Mouse (Mus musculus) stomach, postnatal 0 days (tissue): ENCODE measurements at regions not wholly inside any gene's neighbourhood (a gene's known extent, or its start where the extent isn't known, plus 50 kb on each side); places are given as distances from the start of the nearest gene placed in this dataset.

Experiments used
- ATAC-seq: fragments of 200-750 bp; cut with Nextera tagmentation; 2 replicates; pipeline ENCODE4 v1.8.0; 2017; ENCODE audit not compliant: low FRiP score, low TSS enrichment
- DNase-seq: peaks from one replicate; pipeline ENCODE4 v3.0.0-alpha.2; 2016; ENCODE audit warnings: low spot score
- H3K27ac ChIP-seq: fragments of 300-500 bp; sonication (generic); replicated peaks from 2 replicates; pipeline ENCODE4 v1.5.1; 2014; ENCODE audit warnings: mild to moderate bottlenecking, control low read depth
- H3K27me3 ChIP-seq: fragments of 300-500 bp; sonication (generic); 2 replicates; pipeline ENCODE4 v1.6.1; 2014; ENCODE audit warnings: low read length; ENCODE audit not compliant: control insufficient read depth, insufficient read depth
- H3K36me3 ChIP-seq: fragments of 300-500 bp; sonication (generic); 2 replicates; pipeline ENCODE4 v1.6.1; 2014; ENCODE audit warnings: low read length, mixed read lengths; ENCODE audit not compliant: control insufficient read depth, insufficient read depth
- H3K4me1 ChIP-seq: fragments of 300-500 bp; sonication (generic); replicated peaks from 2 replicates; pipeline ENCODE4 v1.6.1; 2014; ENCODE audit warnings: antibody characterized with exemption; ENCODE audit not compliant: control insufficient read depth, insufficient read depth
- H3K4me2 ChIP-seq: fragments of 300-500 bp; sonication (generic); replicated peaks from 2 replicates; pipeline ENCODE4 v1.6.1; 2014; ENCODE audit warnings: low read depth, mild to moderate bottlenecking, control low read depth, moderate library complexity
- H3K4me3 ChIP-seq: fragments of 300-500 bp; sonication (generic); 2 replicates; pipeline ENCODE4 v1.5.1; 2014; ENCODE audit warnings: low read depth, low read length, control low read depth
- H3K9ac ChIP-seq: fragments of 300-500 bp; sonication (generic); 2 replicates; pipeline ENCODE4 v1.6.1; 2014; ENCODE audit warnings: mild to moderate bottlenecking, low read length, control low read depth, mixed read lengths
- H3K9me3 ChIP-seq: fragments of 300-500 bp; sonication (generic); 2 replicates; pipeline ENCODE4 v1.6.1; 2016; ENCODE audit warnings: low read length; ENCODE audit not compliant: control insufficient read depth
- CTCF ChIP-seq: IDR thresholded peaks from 2 replicates; pipeline ENCODE4 v1.5.1; 2016; ENCODE audit warnings: antibody characterized with exemption, low read depth, mild to moderate bottlenecking, moderate library complexity
- EP300 ChIP-seq: optimal IDR thresholded peaks from 2 replicates; pipeline ENCODE3; 2016; ENCODE audit warnings: antibody characterized with exemption
- WGBS: fragments of 180-500 bp; shearing (Covaris S2); extraction: QIAGEN DNeasy Blood & Tissue Kit; methylation state at CpG from one replicate; pipeline ENCODE4 v1.1.7; 2014; 5-methylcytosine and 5-hydroxymethylcytosine counted together

- DNase-seq (no peak), ATAC-seq (no peak)
- H3K27me3 ChIP-seq, result no peaks in the 10 kb centered on the region
- no peak overlapping the region for H3K4me2 ChIP-seq
- H3K27ac ChIP-seq, result no peak overlapping the region
- no peak for TF ChIP-seq CTCF
- TF ChIP-seq EP300, result no peak
- WGBS, result 58% methylated on average over 1 of the region's 1 CpGs
- H3K4me1 ChIP-seq, result peaks cover 3% of the 10 kb centered on the region; the same call in 1 of the 2 replicates
- H3K9ac ChIP-seq, result no peak overlapping the region
- H3K9me3 ChIP-seq, result no peaks in the 10 kb centered on the region
- H3K36me3 ChIP-seq, result no peaks in the 10 kb centered on the region
- no peak overlapping the region for H3K4me3 ChIP-seq
These were observed 443.4 kb upstream of the Ubash3b start for GRCm38 (mm10) chr9:41604916-41605315.

GRCm38 (mm10) chr9:41600778-41601177, 439.3 kb upstream of the Ubash3b start:
- no peak overlapping the region for H3K4me2 ChIP-seq
- peaks cover 3% of the 10 kb centered on the region; the same call in 1 of the 2 replicates for H3K4me1 ChIP-seq
- H3K9me3 ChIP-seq, result no peaks in the 10 kb centered on the region
- H3K27me3 ChIP-seq, result no peaks in the 10 kb centered on the region
- WGBS, result 14% methylated on average over 3 of the region's 3 CpGs
- DNase-seq (no peak), ATAC-seq (0 out of 2 replicates have a peak, but pooled peaks have one; percentile 8)
- no peak overlapping the region for H3K27ac ChIP-seq
- TF ChIP-seq EP300, result no peak
- TF ChIP-seq CTCF, result no peak
- H3K4me3 ChIP-seq, result no peak overlapping the region
- H3K36me3 ChIP-seq, result no peaks in the 10 kb centered on the region
- H3K9ac ChIP-seq, result no peak overlapping the region

- Histone ChIP-seq H3K4me2 (no peak overlapping the region), H3K27ac (no peak overlapping the region), H3K4me3 (no peak overlapping the region), H3K9ac (no peak overlapping the region), H3K4me1 (peaks cover 3% of the 10 kb centered on the region; the same call in 1 of the 2 replicates), H3K36me3 (no peaks in the 10 kb centered on the region), H3K9me3 (no peaks in the 10 kb centered on the region), H3K27me3 (no peaks in the 10 kb centered on the region)
- ATAC-seq, result no peak
- DNase-seq, result no peak
- TF ChIP-seq CTCF (no peak), EP300 (no peak)
- 36% methylated on average over 1 of the region's 1 CpGs for WGBS
These were observed 438.4 kb upstream of the Ubash3b start for GRCm38 (mm10) chr9:41599874-41600273.

- ATAC-seq (no peak; the same call in 1 of the 2 replicates), DNase-seq (no peak)
- Histone ChIP-seq H3K4me2 (no peak overlapping the region), H3K4me3 (no peak overlapping the region), H3K27ac (no peak overlapping the region), H3K36me3 (no peaks in the 10 kb centered on the region), H3K9me3 (no peaks in the 10 kb centered on the region), H3K27me3 (no peaks in the 10 kb centered on the region), H3K4me1 (peaks cover 3% of the 10 kb centered on the region; the same call in 1 of the 2 replicates), H3K9ac (no peak overlapping the region)
- no peak for TF ChIP-seq EP300
- no peak for TF ChIP-seq CTCF
- WGBS, result 37% methylated on average over 5 of the region's 5 CpGs
These were observed 434.3 kb upstream of the Ubash3b start for GRCm38 (mm10) chr9:41595749-41596148.

DNA sequence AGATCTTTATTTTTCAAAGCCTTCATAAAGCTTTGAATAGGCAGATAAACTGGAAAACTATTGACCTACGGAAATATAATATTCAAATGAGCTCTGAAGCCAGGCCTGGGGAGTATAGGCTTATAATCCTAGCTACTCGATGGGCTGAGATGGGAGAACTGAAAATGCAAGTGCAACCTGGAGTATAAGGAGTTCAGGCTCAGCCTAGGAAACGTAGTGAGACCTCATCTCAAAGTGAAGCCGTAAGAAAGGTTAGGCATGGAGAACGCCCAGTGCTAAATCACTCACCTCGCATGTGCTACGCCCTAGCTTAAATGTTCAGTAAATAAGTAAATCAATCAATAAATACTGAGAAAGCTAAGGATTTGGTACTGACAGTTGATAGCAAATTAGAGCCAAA, 432.5 kb upstream of the Ubash3b start:
- no peak overlapping the region for H3K4me3 ChIP-seq
- H3K9ac ChIP-seq, result no peak overlapping the region
- no peaks in the 10 kb centered on the region for H3K27me3 ChIP-seq
- H3K27ac ChIP-seq, result no peak overlapping the region
- H3K4me1 ChIP-seq, result no peaks in the 10 kb centered on the region; the same call in 1 of the 2 replicates
- TF ChIP-seq CTCF (no peak), EP300 (no peak)
- H3K4me2 ChIP-seq, result no peak overlapping the region
- H3K36me3 ChIP-seq, result no peaks in the 10 kb centered on the region; the same call in 1 of the 2 replicates
- 62% methylated on average over 7 of the region's 7 CpGs for WGBS
- DNase-seq, result no peak
- H3K9me3 ChIP-seq, result no peaks in the 10 kb centered on the region
- no peak for ATAC-seq

- Histone ChIP-seq H3K27ac (no peak overlapping the region), H3K4me1 (no peaks in the 10 kb centered on the region; the same call in 1 of the 2 replicates), H3K4me2 (no peak overlapping the region), H3K9me3 (no peaks in the 10 kb centered on the region), H3K9ac (no peak overlapping the region), H3K27me3 (no peaks in the 10 kb centered on the region), H3K36me3 (no peaks in the 10 kb centered on the region; the same call in 1 of the 2 replicates), H3K4me3 (no peak overlapping the region)
- no peak for DNase-seq
- TF ChIP-seq CTCF, result no peak
- no peak for TF ChIP-seq EP300
- 89% methylated on average over 4 of the region's 4 CpGs for WGBS
- no peak for ATAC-seq
These were observed 431.6 kb upstream of the Ubash3b start for GRCm38 (mm10) chr9:41592900-41593690.
